Mouse (Mus musculus) thymus, postnatal 4 days (tissue): Measurements from ENCODE around the gene Atf6.
A peak's percentile ranks its signal among the peaks of the same experiment; 100 is the strongest.

Experiments
- DNase-seq: peaks from one replicate; pipeline ENCODE4 v3.0.0; 2021

The Atf6 gene

GRCm38 (mm10) chr1:170844380-170844779, 23.2 kb downstream of the Atf6 start:
- peak; percentile 47 for DNase-seq

GRCm38 (mm10) chr1:170839685-170840084, 27.9 kb downstream of the Atf6 start:
- no peak for DNase-seq

GRCm38 (mm10) chr1:170834756-170835155, 32.8 kb downstream of the Atf6 start:
- no peak for DNase-seq

DNA sequence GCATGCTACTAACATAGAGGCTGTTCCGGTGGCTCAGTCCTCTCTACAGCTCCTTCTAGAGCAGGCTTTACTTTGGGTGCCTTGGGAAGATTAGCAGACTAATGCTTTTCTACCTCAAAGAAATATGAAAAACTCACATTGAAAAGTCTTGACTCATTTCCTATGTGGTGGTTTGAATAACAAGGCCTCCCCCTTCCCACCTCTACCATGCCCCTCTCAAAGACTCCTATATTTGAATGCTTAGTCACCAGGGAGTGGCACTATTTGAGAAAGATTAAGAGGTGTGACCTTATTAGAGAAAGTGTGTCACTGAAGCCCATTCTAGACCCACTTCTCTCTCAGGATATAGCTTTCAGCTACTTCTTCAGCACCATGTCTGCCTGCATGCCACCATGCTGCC, 37.8 kb downstream of the Atf6 start:
- no peak for DNase-seq

- no peak for DNase-seq
Observed at GRCm38 (mm10) chr1:170829344-170829743, 38.2 kb downstream of the Atf6 start.

- no peak for DNase-seq
Observed at GRCm38 (mm10) chr1:170820103-170820814, 47.3 kb downstream of the Atf6 start.

DNA sequence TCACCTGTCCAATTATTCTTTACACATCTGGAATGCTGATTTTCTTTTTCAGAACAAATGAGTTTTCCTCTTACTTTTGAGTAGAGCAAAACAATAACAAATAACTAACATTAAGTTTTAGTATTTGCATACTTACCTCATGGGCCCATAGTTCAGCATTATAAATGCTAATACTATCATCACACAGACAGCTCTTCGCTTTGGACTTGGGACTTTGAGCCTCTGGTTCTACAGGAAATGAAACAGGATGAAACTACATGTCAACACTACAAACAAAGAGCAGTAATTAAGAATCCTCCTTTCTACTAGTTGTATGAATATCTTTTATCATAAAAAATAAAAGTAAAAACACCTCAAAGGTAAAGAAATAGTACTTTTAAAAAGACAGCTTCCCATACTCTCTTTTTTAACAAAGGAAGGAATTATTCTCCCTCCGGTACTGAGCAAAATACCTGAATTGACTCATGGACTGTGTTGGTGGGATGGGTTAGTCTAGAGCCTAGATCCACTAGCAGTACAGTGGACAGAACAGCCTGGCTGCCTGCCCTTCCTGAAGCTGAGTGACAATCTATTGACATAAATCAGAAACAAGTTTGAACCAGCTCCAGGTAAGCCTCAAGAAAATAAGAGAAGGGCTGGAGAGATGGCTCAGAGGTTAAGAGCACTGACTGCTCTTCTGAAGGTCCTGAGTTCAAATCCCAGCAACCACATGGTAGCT, 52.1 kb downstream of the Atf6 start:
- DNase-seq, result no peak

GRCm38 (mm10) chr1:170812822-170813221, 54.7 kb downstream of the Atf6 start:
- no peak for DNase-seq

DNA sequence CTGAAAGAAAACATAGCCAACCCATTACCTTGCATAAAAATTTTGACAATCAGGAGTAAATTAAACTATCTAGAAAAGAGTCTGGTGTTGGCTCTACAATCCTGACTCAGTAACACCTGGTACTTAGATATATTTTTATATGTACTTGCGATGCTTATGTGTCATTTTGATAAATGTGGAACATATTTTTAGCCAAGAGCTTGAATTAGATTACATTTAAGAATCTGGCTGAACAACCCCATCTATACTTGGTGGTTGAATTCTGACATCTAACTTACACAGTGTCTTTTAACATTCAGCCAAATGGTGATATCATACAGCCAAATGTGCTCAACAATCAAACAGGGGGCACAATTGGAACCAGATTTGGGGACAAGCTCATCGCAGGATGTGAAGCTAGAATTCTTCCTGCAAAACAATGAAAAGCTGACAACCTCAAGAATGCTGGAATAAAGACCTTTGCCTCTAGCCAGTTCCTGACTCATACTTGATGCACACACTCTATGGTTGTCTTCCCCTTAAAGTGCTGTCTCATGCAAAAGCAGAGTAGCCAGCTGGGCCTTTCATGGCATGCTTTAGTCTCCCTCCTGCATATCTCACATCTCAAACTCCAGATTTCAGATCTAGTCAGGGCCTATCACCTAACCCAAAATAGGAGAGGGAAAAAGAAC, 59.8 kb downstream of the Atf6 start:
- no peak for DNase-seq

DNA sequence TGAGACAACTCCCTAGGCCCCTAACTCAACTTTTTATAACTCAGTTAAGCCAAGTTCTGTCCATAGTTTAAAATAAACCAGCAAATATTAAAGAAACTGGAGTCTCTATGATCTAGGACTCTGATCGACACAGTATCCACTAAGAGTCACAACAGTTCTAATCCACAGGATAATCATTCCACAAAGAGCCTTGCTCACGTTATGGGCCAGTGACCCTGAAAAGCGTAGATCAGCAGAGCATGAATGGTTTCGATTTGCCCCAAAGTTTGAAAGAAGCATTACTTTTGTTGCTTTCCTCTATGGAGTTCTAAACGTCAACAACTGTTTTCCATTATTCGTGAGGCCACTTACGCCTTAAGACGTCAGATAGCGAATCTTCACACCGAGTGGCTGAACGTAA, 62.9 kb downstream of the Atf6 start:
- no peak for DNase-seq

- no peak for DNase-seq
Observed at GRCm38 (mm10) chr1:170802669-170803068, 64.9 kb downstream of the Atf6 start.

DNA sequence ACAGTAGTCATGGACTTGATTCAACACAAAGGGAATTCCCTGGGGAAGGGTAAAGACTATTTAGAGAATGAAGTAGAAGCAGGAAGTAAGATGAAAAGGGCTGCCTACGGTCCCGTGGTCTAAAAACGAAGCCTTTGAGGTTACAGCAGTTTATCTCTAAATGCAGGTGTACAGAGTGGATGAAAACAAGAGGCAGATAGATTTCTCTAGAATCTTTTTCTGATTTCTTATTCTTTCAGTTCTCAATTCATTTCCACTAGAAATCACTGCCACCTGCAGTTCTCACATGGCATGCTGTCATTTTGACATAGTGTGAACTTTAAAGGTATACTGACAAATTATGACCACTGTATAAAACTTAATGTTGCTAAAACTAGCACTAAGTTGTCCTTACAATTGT, 66.9 kb downstream of the Atf6 start:
- DNase-seq, result peak; percentile 18

- DNase-seq, result no peak
Observed at GRCm38 (mm10) chr1:170795741-170796347, 71.7 kb downstream of the Atf6 start.

DNA sequence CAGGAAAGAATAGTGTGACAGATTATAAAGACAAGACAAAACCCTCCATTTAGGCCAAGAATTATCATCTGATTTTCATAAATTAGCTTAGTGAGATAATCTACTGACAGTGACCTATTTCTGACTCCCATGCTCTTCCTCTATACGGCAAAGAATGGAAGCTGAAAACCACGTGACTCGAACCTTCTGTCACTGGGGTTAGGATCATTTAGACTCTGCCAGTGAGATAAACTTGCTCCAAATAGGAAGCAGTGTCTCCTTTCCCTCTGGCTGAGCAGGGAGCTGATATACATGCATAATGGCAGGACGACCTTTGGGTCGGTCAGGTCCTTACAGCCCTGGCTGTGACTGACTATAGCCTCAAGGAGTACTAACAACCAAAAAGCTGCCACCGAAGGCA, 76.0 kb downstream of the Atf6 start:
- no peak for DNase-seq

GRCm38 (mm10) chr1:170791001-170791400, 76.6 kb downstream of the Atf6 start:
- DNase-seq, result no peak

DNA sequence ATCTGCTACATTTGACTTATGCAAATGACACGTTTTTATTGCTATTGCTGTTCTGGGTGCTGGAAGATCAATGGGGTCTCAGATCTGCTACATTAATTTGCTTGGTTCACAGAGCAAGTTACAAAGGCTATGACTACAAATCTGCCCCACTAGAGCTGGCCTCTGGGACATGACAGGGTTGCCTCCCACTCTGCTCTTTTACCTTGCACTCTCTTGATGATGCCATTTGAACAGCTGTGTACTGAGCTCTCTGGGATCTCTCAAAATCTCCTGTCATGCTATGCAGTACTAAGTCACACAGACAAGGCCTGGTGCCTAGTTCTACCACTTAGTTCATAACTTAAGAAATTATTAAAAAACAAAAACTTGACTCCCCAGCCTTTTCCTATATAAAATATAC, 79.9 kb downstream of the Atf6 start:
- DNase-seq, result no peak

GRCm38 (mm10) chr1:170786570-170787341, 80.8 kb downstream of the Atf6 start:
- DNase-seq, result no peak

- DNase-seq, result no peak
Observed at GRCm38 (mm10) chr1:170777688-170778087, 89.9 kb downstream of the Atf6 start.

- DNase-seq, result no peak
Observed at GRCm38 (mm10) chr1:170774431-170774830, 93.1 kb downstream of the Atf6 start.

GRCm38 (mm10) chr1:170773506-170773905, 94.1 kb downstream of the Atf6 start:
- DNase-seq, result no peak

- no peak for DNase-seq
Observed at GRCm38 (mm10) chr1:170771437-170772003, 96.1 kb downstream of the Atf6 start.

DNA sequence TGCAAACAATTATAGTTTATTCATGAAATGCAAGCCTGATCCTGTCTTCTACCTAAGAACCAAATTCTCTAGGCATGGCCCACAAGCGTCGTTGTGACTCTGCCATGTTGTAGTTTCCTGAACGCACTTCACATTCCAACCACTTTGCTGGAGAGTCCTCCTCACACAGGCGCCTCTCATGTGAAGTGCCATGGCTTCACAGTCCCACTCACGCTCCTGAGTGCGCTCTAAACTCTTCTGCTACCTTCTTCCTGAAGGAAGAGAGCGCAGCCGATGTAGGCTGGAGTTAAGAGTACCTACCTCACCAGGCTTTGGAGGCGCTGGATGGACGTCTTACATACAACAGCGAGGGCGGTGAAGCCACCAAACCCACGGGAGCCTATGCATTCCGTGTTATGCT, 96.9 kb downstream of the Atf6 start:
- DNase-seq, result no peak
